Mouse (Mus musculus) stomach, postnatal 0 days (tissue): ENCODE data around the gene Spaca9.

Experiments
- CTCF ChIP-seq: IDR thresholded peaks from 2 replicates; pipeline ENCODE4 v1.5.1; 2016; ENCODE audit warnings: antibody characterized with exemption, low read depth, mild to moderate bottlenecking, moderate library complexity
- EP300 ChIP-seq: optimal IDR thresholded peaks from 2 replicates; pipeline ENCODE3; 2016; ENCODE audit warnings: antibody characterized with exemption

DNA sequence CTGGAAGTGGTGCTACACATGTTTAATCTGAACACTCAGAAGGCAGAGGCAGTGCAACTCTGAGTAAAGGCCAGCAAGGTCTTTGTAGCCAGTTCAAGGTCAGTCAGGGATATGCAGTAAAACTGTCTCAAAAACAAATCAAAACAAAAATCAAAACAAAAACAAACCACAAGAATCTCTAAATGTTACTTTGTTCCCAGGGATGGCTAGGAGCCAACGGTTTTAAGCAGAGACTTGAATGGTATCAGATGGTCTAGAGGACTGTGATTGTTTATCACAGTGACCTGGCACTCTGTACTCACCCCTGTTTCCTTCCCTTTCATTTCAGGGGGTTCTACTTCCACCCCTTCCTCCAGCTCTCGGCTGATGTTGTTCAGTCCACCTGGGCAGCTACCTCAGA is 28.1 kb downstream of the Spaca9 start:
- no peak for TF ChIP-seq EP300
- no peak for TF ChIP-seq CTCF
